Mouse (Mus musculus): ENCODE results near the gene Ddn.

Ddn gene

DNA sequence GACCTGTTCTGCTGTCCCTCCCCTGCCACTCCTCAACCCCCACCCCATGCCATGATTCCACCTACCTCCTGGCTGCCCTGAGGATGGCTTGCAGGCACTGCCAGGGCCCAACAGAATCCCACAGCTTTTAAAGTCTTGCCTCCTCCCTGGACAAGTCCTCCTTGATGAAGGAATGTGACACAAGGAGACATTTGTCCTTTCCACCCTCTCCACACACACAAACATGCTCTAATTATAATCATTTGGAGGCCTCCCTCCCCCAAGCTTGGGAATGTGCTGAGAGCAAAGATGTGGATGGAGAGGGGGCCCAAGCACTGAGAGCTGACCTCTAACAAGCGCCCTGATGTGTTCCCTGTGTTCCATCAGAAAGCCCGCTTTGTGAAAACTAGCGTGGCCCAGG, at the start of gene Ddn:
Gene Ddn (minus strand): TSS at position 101 of the 400 bp plus-strand sequence.
- no peak for DNase-seq (ENCODE audit: low read depth, low spot score)

GRCm38 (mm10) chr15:98854214-98854613, 44.9 kb upstream of the Ddn start:
- no peak for DNase-seq (ENCODE audit: low read depth, low spot score)

DNA sequence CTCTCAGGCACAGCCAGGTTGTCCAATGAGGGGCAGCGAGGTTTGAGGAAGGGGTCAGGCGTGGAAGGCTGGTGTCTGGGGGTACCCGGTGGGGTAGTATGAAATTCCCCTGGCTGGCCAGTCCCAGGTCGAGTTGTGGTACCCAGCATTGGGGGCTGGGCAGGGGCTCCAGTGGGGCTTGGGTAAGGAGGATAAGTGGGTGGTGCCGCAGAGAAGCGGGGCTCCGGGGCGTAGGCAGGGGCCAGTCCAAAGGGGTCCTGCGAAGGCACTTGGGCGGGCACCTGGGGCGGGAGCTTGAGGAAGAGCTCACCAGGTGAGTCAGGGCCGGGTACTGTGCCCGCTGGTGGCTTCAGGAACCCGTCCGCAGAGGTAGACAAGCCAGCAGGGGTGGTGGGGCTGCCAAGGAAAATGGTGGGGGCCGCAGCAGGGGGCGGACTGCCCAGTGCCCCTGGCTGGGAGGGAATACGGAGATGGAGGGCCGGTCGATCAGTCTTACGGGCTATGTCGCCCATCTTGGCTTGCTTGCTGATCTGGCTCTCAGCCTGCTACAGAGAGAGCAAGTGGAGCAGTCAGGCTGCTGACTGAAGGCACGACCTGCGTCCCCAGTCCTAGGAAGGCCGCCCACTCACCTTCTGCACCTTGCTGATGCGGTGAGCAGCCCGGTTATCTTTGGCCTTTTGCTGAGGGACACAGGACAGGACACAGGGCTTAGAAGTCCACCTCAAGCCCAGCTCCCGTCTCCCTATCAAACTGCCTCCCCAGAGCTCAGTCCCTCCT, 44.1 kb upstream of the Ddn start:
- no peak for DNase-seq (ENCODE audit: low read depth, low spot score)

DNA sequence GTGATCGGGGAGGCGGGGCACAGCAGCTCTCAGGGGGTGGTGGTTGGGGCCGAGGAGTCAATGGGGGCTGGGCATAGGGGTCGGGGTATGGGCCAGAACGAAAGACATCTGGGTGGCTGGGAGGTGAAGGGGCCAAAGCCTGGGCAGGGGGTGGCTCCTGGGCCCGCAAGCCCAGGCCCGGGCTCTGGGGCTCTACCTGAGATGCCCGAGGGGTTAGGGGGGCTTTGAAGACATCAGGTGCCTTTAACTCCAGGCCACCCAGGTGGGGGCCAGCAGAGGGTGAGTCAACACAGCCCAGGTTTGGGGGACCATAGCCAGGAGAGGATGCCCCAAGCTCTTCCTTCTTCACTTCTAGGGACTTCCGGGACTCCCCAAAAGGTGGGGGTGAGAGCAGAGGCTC, 43.4 kb upstream of the Ddn start:
- DNase-seq (ENCODE audit: low read depth, low spot score), result no peak

- no peak for DNase-seq (ENCODE audit: low read depth, low spot score)
Observed at GRCm38 (mm10) chr15:98852071-98852470, 42.8 kb upstream of the Ddn start.

GRCm38 (mm10) chr15:98851229-98851818, 42.0 kb upstream of the Ddn start:
- no peak for DNase-seq (ENCODE audit: low read depth, low spot score)

GRCm38 (mm10) chr15:98850668-98851067, 41.4 kb upstream of the Ddn start:
- no peak for DNase-seq (ENCODE audit: low read depth, low spot score)

DNA sequence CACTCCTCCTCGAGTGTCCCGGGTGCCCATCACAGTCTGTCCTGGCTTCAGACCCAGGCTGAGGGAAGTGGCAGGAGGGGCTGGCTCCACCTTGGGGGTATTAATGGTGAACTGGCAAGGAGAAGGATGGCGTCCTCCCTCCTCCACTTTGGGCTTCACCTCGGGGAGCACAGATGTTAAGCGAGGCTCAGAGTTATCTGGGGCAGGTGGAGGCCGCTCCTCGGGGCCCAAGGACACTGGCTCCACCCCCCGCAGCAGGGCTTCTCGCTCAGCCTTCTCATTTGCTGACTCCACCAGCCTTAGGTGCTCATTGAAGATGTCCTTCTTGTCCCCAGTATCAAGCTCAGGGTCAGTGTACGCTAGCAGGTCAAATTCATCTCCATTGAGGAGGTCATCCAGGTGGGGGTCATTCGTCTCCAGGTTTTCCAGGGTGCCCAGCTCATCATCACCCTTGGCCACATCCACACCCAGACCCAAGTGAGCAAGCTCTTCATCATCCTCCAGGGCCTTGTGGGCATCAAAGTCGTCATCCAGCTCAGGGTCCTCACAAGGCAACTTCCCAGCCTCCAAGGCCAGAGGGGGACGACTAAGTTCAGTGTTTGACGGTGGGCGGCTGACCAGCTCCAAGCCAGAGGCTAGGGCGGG, 40.8 kb upstream of the Ddn start:
- no peak for DNase-seq (ENCODE audit: low read depth, low spot score)

DNA sequence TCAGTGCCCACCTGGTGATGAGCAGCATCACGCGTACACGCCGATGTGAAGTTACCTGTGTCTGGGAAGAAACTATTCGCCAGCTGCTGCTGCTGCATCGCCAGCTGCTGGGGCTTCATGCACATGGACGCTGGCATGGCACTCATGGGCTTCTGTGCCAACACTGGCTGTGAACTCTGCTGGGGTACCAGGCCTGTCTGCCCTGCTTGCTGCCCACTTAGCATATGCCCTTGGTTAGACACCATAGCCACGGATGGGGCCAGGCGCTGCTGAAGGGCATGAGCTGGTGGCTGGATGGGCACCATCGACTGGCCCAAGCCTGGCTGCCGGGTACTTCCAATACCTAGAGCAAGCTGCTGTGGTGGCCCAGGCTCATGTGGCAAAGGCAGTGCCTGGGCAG, 39.9 kb upstream of the Ddn start:
- no peak for DNase-seq (ENCODE audit: low read depth, low spot score)

GRCm38 (mm10) chr15:98846140-98846539, 36.9 kb upstream of the Ddn start:
- DNase-seq (ENCODE audit: low read depth, low spot score), result no peak

- DNase-seq (ENCODE audit: low read depth, low spot score), result no peak
Observed at GRCm38 (mm10) chr15:98845149-98845548, 35.9 kb upstream of the Ddn start.

DNA sequence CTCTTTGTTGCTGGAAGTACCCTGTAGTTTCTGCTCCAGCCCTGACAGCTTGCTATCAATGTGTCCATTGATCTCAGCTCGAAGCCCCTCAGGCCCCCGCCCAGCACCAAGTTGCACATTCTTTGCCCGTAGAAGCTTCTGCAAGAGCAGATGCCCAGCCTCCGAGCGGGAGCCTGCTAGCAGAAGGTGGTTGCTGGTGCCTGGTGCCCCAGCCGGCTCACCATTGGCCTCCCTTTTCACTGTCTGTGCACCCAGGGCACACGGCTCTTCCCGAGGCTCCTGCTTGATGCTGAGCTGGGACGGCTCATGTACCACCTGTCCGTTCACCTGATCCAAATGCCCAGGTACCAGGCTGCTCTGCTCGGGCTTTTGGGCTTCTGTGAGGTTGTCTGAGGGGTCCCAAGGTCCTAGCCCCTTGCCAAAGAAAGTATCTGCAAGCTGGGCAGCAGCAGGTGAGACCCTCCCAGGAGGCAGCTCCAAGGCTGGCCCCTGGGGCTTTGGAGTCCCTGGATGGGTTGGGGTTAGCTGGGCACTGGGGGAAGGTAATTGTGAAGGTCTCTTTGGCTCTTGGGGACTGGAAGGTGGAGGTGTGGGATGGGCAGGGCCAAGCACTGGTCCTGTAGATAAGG, 34.4 kb upstream of the Ddn start:
- no peak for DNase-seq (ENCODE audit: low read depth, low spot score)

- no peak for DNase-seq (ENCODE audit: low read depth, low spot score)
Observed at GRCm38 (mm10) chr15:98839671-98840585, 30.6 kb upstream of the Ddn start.

DNA sequence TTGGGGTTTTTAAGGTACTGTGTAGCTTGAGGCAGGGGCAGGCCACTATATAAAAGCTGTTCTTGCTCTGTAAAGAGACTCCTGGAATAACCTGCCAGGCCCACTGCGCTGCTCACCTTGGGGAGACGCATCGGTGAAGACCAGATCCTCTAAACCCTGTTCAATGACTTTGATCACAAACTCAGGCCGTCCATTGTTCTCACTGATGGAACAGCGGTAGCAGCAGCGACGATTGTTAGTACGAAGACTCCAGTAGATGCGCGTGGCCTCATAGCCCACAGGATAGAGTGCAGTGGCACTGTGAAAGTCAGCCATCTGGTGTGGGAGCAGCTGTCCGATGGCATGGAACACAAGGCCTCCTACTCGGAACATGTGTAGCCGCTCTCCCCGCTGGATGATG, 29.9 kb upstream of the Ddn start:
- DNase-seq (ENCODE audit: low read depth, low spot score), result no peak

DNA sequence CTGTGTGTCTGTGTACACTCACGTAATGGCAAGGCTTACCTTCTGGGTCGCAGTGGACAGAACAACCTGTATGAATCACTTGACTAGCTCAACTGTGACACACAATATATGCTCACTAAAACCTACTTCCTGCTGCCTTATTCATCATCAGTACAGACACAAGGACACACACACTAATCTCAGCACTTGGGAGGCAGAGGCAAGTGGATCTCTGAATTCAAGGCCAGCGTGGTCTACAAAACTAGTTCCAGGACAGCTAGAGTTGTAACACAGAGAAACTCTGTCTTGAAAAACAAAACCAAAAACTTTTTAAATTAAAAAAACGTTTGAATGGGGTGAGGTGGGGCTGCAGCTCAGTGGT, 28.4 kb upstream of the Ddn start:
- DNase-seq (ENCODE audit: low read depth, low spot score), result no peak

- no peak for DNase-seq (ENCODE audit: low read depth, low spot score)
Observed at GRCm38 (mm10) chr15:98837006-98837742, 27.9 kb upstream of the Ddn start.

- DNase-seq (ENCODE audit: low read depth, low spot score), result no peak
Observed at GRCm38 (mm10) chr15:98835291-98835690, 26.0 kb upstream of the Ddn start.

DNA sequence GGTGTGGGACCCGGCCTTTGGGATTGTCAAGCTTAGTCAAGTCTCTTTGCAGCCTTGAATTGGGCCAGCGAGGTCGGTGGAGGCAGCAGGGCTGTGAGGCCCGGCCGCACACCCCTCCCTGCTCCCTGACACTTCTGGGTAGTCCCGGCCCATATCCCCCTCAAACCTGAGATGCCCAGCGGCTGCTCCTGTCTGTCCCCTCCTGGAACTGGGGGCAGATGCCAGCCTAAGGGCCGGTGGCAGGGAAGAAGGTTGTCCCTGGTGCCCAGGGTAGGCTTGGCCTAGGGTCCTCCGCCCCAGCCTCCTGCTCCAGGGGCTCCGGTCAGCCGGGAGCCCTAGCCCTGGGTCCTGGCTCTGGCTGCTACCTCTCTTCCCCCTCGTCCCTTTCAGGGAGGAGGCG, 24.8 kb upstream of the Ddn start:
- no peak for DNase-seq (ENCODE audit: low read depth, low spot score)

DNA sequence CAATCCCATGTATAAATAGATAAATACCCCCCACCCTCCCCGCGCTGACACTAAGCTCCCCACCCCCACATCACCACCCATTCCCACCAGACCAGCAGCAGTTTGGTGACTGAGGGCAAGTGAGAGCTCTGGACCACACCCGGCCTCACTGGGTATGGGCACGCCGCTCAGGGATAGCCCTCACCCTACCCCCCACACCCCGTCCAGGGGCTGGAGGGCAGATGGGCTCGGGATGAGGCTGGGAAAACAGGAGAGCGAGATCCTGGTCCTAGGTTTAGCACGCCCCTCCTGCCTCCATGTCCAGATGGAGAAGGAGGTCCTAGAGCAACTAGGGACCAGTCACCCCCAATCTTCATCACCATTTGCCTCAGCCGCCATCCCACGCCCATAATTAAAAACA, 24.0 kb upstream of the Ddn start:
- no peak for DNase-seq (ENCODE audit: low read depth, low spot score)

- no peak for DNase-seq (ENCODE audit: low read depth, low spot score)
Observed at GRCm38 (mm10) chr15:98832161-98833058, 23.1 kb upstream of the Ddn start.
